Mouse (Mus musculus) embryonic facial prominence, embryonic 14.5 days (tissue): ENCODE measurements at regions not wholly inside any gene's neighbourhood (a gene's known extent, or its start where the extent isn't known, plus 50 kb on each side); places are given as distances from the start of the nearest gene placed in this dataset.

ENCODE experiments used
- ATAC-seq: fragments of 200-750 bp; cut with Nextera tagmentation; 2 replicates; pipeline ENCODE4 v1.8.0; 2017; ENCODE audit warnings: low read depth, moderate number of reproducible peaks, moderate TSS enrichment
- DNase-seq: peaks from one replicate; pipeline ENCODE4 v3.0.0-alpha.2; 2015; ENCODE audit warnings: low spot score
- H3K27ac ChIP-seq: fragments of 300-500 bp; sonication (generic); replicated peaks from 2 replicates; pipeline ENCODE4 v1.5.1; 2014; ENCODE audit warnings: low read depth, mild to moderate bottlenecking, low read length, moderate library complexity
- H3K27me3 ChIP-seq: fragments of 300-500 bp; sonication (generic); replicated peaks from 2 replicates; pipeline ENCODE4 v1.6.1; 2014; ENCODE audit warnings: low read length; ENCODE audit not compliant: control insufficient read depth, insufficient read depth
- H3K36me3 ChIP-seq: fragments of 300-500 bp; sonication (generic); 2 replicates; pipeline ENCODE4 v1.6.1; 2014; ENCODE audit warnings: low read length, mixed read lengths; ENCODE audit not compliant: control insufficient read depth, insufficient read depth
- H3K4me1 ChIP-seq: fragments of 300-500 bp; sonication (generic); 2 replicates; pipeline ENCODE4 v1.6.1; 2014; ENCODE audit warnings: antibody characterized with exemption, low read length; ENCODE audit not compliant: control insufficient read depth, insufficient read depth
- H3K4me2 ChIP-seq: fragments of 300-500 bp; sonication (generic); 2 replicates; pipeline ENCODE4 v1.6.1; 2014; ENCODE audit warnings: low read depth, mild to moderate bottlenecking, low read length, moderate library complexity, mixed read lengths
- H3K4me3 ChIP-seq: fragments of 300-500 bp; sonication (generic); 2 replicates; pipeline ENCODE4 v1.5.1; 2014; ENCODE audit warnings: low read depth, mild to moderate bottlenecking, low read length
- H3K9ac ChIP-seq: fragments of 300-500 bp; sonication (generic); 2 replicates; pipeline ENCODE4 v1.6.1; 2014; ENCODE audit warnings: low read depth, mild to moderate bottlenecking, low read length, moderate library complexity, mixed read lengths
- H3K9me3 ChIP-seq: fragments of 300-500 bp; sonication (generic); 2 replicates; pipeline ENCODE4 v1.6.1; 2016; ENCODE audit warnings: low read length; ENCODE audit not compliant: control insufficient read depth
- WGBS: fragments of 180-500 bp; shearing (Covaris S2); extraction: QIAGEN DNeasy Blood & Tissue Kit; methylation state at CpG from one replicate; pipeline ENCODE4 v1.1.7; 2014; 5-methylcytosine and 5-hydroxymethylcytosine counted together

GRCm38 (mm10) chr15:61395296-61395826 lies 472.5 kb upstream of the A1bg start:
- H3K27ac ChIP-seq, result no peak overlapping the region
- WGBS, result 15% methylated on average over 8 of the region's 8 CpGs

GRCm38 (mm10) chr15:61380666-61381065 lies 457.9 kb upstream of the A1bg start:
- Histone ChIP-seq H3K4me1 (no peaks in the 10 kb centered on the region), H3K4me2 (no peak overlapping the region), H3K9me3 (no peaks in the 10 kb centered on the region), H3K27ac (no peak overlapping the region), H3K36me3 (no peaks in the 10 kb centered on the region), H3K27me3 (no peaks in the 10 kb centered on the region), H3K4me3 (no peak overlapping the region), H3K9ac (no peak overlapping the region)
- ATAC-seq (no peak), DNase-seq (no peak)
- WGBS, result 51% methylated on average over 3 of the region's 3 CpGs

More at GRCm38 (mm10) chr15:61395296-61395826, 472.5 kb upstream of the A1bg start:
- Histone ChIP-seq H3K4me2 (no peak overlapping the region), H3K27me3 (no peaks in the 10 kb centered on the region), H3K9ac (no peak overlapping the region), H3K36me3 (no peaks in the 10 kb centered on the region), H3K4me3 (no peak overlapping the region), H3K4me1 (no peaks in the 10 kb centered on the region), H3K9me3 (no peaks in the 10 kb centered on the region)
- DNase-seq (peak; percentile 68), ATAC-seq (peak; percentile 55; the same call in 1 of the 2 replicates)

DNA sequence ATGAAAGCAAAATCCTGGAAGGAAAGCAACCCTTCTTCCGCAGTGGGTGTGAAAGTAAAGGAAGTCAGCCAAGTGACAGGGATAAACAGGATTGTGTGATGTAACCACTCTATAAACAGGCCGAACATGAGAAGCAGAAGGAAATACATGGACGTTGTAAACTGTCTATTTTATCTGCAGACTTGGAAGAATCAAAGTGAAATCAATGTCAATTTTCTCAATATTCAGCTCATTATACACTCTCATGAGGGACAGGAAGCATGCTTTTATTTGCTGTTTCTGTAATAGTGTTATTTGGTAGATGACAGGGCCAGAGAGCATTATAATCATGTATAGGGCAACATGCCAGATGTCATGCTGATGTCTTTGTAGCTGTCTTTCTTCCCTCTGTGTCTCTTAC lies 443.5 kb upstream of the A1bg start:
- Histone ChIP-seq H3K4me1 (no peaks in the 10 kb centered on the region), H3K4me2 (no peak overlapping the region), H3K36me3 (no peaks in the 10 kb centered on the region), H3K9ac (no peak overlapping the region), H3K9me3 (no peaks in the 10 kb centered on the region), H3K4me3 (no peak overlapping the region), H3K27me3 (no peaks in the 10 kb centered on the region), H3K27ac (no peak overlapping the region)
- 75% methylated on average over 3 of the region's 3 CpGs for WGBS
- ATAC-seq (no peak), DNase-seq (no peak)

DNA sequence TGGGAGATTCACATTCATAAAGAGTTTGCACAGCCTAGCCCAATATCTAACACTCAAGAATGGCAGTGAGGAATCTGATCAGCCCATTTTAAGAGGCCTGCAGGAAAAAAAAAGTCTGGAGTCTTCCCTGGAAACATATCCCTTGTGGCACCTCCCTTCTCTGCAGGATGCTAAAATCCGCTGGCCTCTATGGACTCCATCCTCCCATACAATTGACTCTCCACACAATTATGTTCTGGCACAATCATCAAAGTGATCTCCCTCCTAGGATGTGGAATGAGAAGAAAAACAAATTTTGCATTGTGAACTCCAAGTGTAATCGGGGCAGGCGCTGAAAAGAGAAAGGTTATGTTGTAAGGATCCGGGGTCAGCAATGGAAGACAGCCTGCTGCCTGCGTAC lies 442.7 kb upstream of the A1bg start:
- ATAC-seq (no peak), DNase-seq (no peak)
- Histone ChIP-seq H3K27ac (no peak overlapping the region), H3K4me1 (no peaks in the 10 kb centered on the region), H3K4me2 (no peak overlapping the region), H3K36me3 (no peaks in the 10 kb centered on the region), H3K9ac (no peak overlapping the region), H3K4me3 (no peak overlapping the region), H3K9me3 (no peaks in the 10 kb centered on the region), H3K27me3 (no peaks in the 10 kb centered on the region)
- WGBS, result 78% methylated on average over 5 of the region's 5 CpGs

- ATAC-seq, result no peak
- H3K4me1 ChIP-seq, result no peaks in the 10 kb centered on the region
- no peaks in the 10 kb centered on the region for H3K9me3 ChIP-seq
- no peak overlapping the region for H3K4me3 ChIP-seq
- H3K27ac ChIP-seq, result no peak overlapping the region
- no peak overlapping the region for H3K4me2 ChIP-seq
- no peak overlapping the region for H3K9ac ChIP-seq
- H3K27me3 ChIP-seq, result no peaks in the 10 kb centered on the region
- no peaks in the 10 kb centered on the region for H3K36me3 ChIP-seq
- whole genome bisulfite sequencing, result 79% methylated on average over 2 of the region's 2 CpGs
- DNase-seq, result no peak
Measured at GRCm38 (mm10) chr15:61364461-61364860, 441.6 kb upstream of the A1bg start.

- no peaks in the 10 kb centered on the region for H3K9me3 ChIP-seq
- no peak for ATAC-seq
- no peak overlapping the region for H3K27ac ChIP-seq
- no peaks in the 10 kb centered on the region for H3K36me3 ChIP-seq
- H3K4me1 ChIP-seq, result no peaks in the 10 kb centered on the region
- H3K4me3 ChIP-seq, result no peak overlapping the region
- 74% methylated on average over 3 of the region's 3 CpGs for WGBS
- no peak for DNase-seq
- no peak overlapping the region for H3K4me2 ChIP-seq
- H3K9ac ChIP-seq, result no peak overlapping the region
- no peaks in the 10 kb centered on the region for H3K27me3 ChIP-seq
Measured at GRCm38 (mm10) chr15:61361254-61361653, 438.4 kb upstream of the A1bg start.

- H3K4me1 ChIP-seq, result no peaks in the 10 kb centered on the region; the same call in 1 of the 2 replicates
- H3K9ac ChIP-seq, result no peak overlapping the region
- H3K4me3 ChIP-seq, result no peak overlapping the region
- peak; percentile 39 for DNase-seq
- H3K36me3 ChIP-seq, result no peaks in the 10 kb centered on the region
- no peak overlapping the region for H3K4me2 ChIP-seq
- H3K27ac ChIP-seq, result no peak overlapping the region
- no peaks in the 10 kb centered on the region for H3K27me3 ChIP-seq
- no peaks in the 10 kb centered on the region for H3K9me3 ChIP-seq
- ATAC-seq, result no peak
Measured at GRCm38 (mm10) chr15:61355344-61355743, 432.5 kb upstream of the A1bg start.

DNA sequence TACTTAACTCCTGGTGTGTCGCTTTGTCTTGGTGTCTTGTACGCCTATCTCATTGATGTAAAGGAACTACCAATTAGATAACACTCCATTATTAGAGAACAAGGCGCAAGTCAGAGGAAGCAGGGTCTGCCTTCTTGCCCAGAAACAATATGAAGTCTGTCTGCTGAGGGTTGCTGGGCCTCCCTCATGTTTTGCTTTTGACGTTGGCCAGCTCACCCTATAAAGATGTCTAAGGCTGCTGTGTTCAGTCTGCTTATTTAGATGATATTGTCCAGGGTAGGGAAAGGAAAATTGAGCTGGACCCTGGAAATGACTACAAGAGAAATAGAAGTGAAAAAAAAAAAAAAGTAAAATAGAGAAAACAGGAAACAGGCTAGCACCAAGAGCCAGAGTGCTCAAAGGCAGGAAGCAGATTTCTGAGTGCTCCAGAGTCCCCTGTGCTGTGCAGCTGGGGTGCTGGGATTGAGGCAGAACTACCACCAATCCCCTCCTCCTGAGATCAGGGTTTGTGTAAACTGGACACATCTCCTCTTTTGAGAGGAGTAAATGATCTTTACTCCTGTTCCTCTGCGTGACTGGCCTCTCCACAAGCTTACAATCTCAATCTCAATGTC lies 429.0 kb upstream of the A1bg start:
- no peak for DNase-seq
- 0 out of 2 replicates have a peak, but pooled peaks cover 4% of the 10 kb centered on the region for H3K9me3 ChIP-seq
- no peaks in the 10 kb centered on the region; the same call in 1 of the 2 replicates for H3K4me1 ChIP-seq
- H3K27ac ChIP-seq, result no peak overlapping the region; the same call in 1 of the 2 replicates
- WGBS, result 56% methylated on average over 5 of the region's 5 CpGs
- no peak overlapping the region for H3K9ac ChIP-seq
- no peak overlapping the region for H3K4me2 ChIP-seq
- no peaks in the 10 kb centered on the region for H3K36me3 ChIP-seq
- no peak overlapping the region for H3K4me3 ChIP-seq
- no peaks in the 10 kb centered on the region for H3K27me3 ChIP-seq
- ATAC-seq, result no peak

DNA sequence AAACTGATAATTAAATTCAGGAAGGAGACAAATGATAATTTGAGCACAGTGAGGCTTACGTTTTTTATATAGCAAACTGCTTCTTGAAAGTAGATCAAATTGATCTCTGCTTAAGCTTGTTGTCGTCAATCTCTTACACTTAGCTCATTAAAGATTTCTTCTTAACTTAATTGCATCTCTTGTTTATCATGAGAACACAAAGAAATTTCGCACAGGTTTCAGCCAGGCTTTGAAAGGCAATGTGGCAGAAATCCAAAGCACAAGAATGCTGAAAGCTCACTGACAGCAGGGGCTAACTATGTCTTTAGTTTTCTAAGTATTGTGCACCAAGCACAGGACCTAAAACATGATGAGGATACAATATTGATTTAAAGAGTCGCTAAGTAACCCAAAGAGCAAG lies 422.3 kb upstream of the A1bg start:
- no peak for ATAC-seq
- H3K4me3 ChIP-seq, result no peak overlapping the region
- H3K27me3 ChIP-seq, result no peaks in the 10 kb centered on the region
- no peak overlapping the region for H3K27ac ChIP-seq
- H3K36me3 ChIP-seq, result no peaks in the 10 kb centered on the region
- no peak overlapping the region for H3K4me2 ChIP-seq
- WGBS, result 63% methylated on average over 4 of the region's 4 CpGs
- no peak for DNase-seq
- 0 out of 2 replicates have a peak, but pooled peaks cover 4% of the 10 kb centered on the region for H3K9me3 ChIP-seq
- H3K4me1 ChIP-seq, result no peaks in the 10 kb centered on the region
- no peak overlapping the region for H3K9ac ChIP-seq
